Mouse (Mus musculus): ENCODE measurements around the gene Lrtm1.

DNA sequence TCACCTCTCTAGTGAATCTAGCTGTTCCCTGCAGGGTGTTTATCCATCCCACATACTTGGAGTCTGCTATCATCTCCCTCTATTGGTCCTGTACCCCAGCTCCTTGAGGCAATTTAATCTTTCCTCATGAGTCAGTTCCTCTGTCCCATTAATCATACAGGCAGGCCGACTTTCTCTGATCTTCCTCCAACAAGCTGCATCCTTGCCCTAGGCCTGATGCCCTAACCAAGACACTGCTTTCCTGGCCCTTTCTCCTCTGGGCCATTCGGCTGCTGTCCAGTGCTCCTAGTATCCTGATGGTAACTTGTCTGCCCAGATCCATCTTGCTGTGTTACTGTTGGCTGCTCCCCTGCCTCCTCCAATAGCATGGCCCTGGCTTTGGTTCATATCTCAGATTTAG is 33.7 kb upstream of the Lrtm1 start:
- TF ChIP-seq CHD2 (IDR thresholded peaks at IDR 0.05; ENCODE audit: low read depth, low read length) (no peak), HCFC1 (IDR thresholded peaks at IDR 0.05; ENCODE audit: borderline replicate concordance, insufficient read depth, low read length) (no peak), ZNF384 (IDR thresholded peaks at IDR 0.05; ENCODE audit: low read depth, low read length) (no peak), MAFK (IDR thresholded peaks at IDR 0.05; ENCODE audit: insufficient read depth, low read depth, low read length) (no peak)
